Mouse (Mus musculus) frontal cortex, adult 2 months (tissue): ENCODE results near the gene Afg3l1. TPM values are rescaled to one million over a fixed set of nuclear protein-coding genes. Genes with fewer than 3 reads are reported as not detected.
"Not testable (repeated sequence)": the region's sequence is repeated elsewhere in the genome, so short reads cannot be mapped to it uniquely, and the experiment has no call there.

ENCODE experiments used
- DNase-seq, 2 experiments: peaks; one replicate each; pipeline ENCODE4 v3.0.0; 2022; ENCODE audit warnings: low spot score in 1 of 2; ENCODE audit errors: extremely low spot score in 1 of 2
- polyA plus RNA-seq: library from polyadenylated mRNA; depleted of rRNA; stranded (reverse); fragments of >200 nt; gene quantifications from 2 replicates; pipeline ENCODE4 v1.2.3, GENCODE M21; 2012

Afg3l1 gene
- polyA plus RNA-seq, 1 experiment: 26.3 TPM

DNA sequence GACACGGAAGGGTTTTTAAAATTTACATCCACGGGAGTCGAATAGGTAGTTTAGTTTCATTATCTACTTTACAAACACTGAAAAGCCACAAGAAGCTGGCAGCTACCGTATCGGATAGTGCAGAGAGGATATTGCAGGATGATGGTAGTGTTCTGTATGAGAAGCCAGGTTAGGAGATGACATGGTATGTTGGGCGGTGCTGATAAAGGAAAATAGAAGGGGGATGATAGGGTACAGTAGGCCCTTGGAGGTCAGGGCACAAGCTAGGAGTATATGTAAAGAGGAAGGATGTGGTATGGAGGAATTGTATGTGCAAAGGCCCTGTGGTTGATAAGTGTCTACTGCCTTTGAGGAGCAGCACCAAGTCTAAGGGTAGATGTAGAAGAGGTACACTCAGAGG is 23.1 kb upstream of the Afg3l1 start:
- DNase-seq: no peak

DNA sequence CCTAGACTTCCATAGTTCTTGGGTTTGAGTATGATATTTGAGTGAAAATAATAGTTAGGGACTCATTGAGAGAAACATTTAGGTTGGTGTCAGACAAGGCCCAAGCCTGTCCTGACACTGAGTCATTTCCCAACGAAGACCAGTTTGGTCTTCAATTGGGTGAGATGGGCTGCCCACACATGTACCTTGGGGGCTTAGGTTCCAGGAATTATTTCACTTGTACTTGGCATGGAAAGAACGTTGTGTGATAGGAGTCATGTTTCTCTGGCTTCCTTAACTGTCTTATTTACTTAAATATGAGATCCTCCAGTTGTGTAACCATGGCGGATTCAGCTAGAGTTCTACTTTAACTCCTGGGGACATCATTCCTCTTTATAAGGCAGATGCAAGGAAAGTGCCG is 14.1 kb upstream of the Afg3l1 start:
- DNase-seq: no peak

DNA sequence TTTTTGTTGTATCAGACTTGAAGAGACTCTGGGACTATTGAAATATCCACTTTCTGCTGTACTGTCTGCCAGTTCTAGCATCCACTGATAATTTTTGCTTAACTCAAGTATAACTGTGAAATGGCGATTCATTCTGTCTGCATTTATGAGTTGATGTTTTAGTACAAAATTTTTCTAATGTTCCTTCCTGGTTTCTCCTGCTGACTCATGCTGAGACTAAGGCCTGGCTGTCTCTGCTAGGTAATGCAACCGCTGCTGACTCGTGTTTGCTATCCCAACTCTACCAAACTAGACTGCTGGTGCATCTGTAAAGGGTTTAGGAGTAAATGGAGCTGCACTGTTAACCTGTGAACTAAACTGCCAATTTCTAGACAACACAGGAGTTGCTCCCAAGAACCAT is 10.2 kb upstream of the Afg3l1 start:
- no peak for DNase-seq

DNA sequence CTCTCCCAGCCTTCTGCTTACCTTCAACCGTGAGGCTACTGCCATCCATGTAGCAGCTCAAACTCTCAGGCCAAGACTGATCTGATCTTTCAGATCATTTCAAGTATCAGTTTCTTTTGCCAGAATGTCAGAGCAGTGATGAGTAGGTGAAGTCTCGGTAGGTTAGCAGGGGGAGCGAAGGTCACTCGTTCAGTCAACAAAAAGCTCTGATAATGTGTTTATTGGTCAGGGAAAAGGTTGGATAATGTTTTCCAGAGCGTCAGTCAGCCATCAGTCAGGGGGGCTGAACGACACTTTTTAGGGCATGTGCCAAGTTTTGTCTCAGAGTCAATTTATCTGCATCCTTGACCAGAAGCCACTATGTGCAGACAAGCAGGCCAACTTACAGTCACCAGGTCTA is 4.7 kb upstream of the Afg3l1 start:
- DNase-seq: not testable (repeated sequence)

DNA sequence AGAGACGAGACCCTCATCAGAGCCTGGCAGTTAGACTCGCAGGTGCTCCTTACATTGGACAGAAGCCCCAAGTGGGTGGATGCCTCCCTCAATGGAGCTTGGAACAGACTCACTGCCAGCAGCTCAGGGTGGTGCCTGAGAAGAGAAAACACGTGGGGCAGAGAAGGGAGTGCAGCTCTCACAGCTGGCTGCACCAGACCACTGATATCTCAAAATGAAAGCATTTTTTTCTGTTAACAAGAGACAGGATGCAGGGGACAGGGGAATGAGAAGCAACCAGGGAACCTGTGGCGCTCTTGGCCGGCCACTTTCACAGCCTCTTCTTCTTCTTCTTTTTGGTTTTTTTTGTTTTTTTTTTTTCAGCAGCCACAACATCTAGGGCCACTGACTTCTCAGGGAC is 3.2 kb upstream of the Afg3l1 start:
- DNase-seq: not testable (repeated sequence)

DNA sequence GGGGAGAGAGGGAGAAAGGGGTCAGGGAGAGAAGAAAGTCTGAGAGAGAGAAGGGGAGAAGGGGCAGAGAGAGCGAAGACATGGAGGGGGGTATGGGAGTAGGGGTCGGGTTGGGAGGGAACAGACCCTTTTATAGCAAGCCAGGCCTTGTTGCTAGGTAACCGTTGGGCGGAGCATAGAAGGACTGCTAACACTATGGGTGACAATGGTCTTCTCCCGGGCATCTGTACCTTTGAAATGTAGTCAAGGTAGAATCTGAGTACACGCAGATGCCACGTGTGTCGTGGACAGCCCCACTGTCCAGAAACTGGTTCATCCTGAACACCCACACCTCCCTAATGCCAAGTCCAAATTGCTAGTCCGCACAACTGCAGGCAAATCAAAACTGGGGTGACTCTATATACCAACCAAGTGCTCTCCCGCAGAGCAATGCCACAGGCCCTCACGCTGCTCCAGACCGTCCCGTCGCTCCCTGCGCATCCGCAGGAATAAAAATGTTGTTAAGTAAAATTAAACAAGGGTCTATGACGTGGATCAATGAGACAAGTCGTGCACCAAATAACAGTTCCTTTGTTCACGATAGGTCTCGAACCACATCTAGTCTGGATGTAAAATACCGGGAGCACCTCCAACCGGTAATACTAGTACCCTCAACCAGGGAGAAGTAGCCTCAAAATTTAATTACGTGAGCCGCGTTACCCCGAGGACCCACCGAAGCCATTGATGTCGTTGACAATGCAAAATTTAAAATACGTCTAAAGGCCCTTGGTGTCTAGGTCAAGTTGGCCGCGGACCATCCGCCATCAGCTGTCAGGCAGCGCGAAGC is 579 bp upstream of the Afg3l1 start:
- peak in 1 of 2 experiments; percentile 33 for DNase-seq

DNA sequence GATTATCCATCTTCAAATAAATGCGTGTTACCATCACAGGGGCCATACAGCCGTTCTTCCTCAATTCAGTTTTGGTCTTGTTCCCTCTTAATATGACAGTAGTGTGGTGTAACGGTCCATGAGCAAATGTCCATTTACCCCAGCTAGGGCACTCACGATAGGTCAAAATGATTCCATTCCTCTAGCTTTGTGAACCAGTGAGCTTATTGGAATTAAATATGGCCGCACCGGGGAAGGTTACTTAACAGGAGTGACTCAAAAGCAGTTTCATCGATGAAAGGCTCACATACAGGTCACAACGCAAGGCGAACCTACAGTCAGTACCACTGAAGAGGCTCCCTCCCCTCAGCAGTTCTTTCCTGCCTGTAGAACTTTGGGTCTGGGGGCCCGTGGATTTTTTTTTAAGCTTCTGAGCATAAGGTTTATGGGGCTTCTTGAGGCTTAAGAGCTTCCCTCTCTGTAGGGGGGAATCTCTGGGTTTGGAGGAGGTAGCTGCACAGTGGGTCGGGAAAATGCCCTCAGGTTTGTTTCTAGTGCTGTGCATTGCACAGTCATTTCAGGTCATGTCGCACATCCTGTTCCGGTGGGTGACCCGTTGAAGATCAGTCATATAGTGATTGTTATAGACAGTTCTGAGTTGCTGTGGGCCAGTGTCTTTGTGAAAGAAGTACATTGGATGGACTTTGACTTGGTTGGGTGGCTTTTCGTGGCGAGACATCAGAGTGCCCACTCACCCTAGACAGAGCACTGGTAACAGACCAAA is 934 bp downstream of the Afg3l1 start:
- peak in 1 of 2 experiments; percentile 36 for DNase-seq

DNA sequence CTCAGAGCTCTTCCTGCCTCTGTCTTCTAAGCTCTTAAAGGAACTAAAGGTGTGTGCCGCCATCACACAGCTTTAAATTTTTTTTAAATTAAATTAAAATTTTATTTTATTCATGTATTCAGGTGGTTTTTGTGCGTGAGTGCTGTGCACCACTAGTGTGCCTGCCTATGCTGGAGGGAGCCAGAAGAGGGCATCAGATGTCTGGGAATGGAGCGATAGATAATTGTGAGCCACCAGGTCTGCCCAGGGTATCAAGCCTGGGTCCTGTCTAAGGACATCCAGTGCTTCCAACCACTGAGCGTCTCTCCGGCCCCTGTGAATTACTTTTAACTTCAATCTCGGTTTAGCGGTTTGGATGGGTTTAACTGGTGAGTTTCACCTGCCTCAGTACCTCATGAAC is 4.9 kb downstream of the Afg3l1 start:
- DNase-seq: no peak

DNA sequence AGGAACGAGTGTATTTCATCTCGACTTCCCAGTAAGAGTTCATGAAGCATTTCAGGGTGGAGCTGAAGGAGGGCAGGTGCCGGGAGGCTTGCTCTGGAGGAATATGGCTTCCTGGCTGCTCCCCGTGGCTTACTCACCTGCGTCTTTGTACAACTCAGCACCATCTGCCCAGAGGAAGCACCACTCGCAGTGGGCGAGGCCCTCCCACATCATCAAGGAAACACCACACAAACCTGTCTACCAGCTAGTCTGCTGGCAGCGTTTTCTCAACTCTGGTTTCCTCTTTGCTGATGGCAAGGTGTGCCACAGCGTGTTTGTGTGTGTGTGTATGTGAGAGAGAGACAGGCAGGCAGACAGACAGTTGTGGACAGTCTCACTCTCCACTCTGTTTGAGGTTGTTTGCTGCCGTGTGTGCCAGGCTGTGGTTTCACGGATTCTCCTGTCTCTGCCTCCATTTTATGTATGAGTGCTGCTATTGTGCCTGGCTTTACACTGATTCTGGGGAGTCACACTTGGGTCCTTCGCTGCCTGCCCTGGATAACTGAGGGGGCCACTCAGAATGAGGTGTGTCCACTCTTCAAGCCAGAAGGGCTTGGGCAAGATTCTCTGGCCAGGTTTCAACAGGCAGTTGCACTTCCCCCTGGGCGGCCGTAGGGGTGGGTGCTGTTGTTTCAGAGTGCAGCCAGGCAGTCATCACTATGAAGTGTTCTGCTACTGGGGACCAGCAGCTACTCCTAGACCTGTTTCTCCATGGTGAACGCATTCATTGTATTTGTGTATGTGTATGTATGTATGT is 13.8 kb downstream of the Afg3l1 start:
- no peak for DNase-seq

DNA sequence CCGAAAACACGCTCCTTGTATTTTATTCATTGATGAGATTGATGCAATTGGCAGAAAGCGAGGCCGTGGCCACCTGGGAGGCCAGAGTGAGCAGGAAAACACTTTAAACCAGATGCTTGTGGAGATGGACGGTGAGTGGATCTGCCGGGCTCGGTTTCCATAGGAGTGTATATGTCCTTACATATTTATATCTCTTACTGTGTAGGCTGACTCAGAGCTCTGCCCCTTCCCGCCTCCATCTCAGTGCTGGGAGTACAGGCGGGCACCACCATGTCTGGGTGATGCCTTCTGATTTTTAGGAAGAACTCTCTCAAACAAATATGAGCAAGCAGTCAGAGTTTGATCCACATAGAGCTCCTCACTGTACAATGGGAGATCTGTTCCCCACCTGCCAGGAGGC is 15.2 kb downstream of the Afg3l1 start:
- DNase-seq: no peak

DNA sequence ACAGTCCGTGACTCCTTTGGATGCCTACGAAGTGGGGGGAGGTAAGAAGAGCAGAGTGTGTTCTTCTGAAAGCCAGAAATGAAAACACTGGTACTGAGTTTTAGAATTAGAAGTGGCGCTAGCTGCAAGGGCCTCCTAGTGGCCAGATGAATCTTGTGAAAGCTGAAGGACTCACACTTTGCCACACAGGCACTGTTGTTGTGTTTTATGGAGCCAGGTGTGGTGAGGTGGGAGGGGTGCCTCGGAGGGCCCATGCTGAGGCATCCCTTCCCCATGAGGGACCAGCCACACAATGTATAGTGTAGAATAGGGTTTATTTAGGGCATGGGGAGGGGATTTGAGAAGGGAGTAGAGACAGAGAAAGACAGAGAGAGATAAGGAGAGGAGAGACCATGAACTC is 20.0 kb downstream of the Afg3l1 start:
- DNase-seq: no peak

DNA sequence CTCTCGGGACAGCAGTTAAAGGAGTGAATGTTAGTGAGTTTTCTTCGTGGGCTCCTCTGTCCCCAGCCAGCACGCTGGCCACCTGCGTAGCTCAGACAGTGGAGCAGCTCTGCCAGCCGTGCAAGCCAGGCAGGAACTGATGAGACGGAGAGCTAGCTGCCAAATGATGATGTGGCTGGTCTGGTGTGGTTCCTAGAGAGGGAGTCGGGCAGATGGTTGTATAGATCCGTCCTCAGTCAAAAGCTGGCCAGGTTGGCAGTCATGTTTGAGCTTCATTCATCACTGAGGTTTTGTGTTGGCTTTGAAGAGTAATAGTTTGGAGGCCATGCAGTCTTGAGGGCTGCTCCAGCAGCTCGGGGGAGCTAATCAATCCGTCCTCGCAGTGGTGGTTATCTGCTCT is 21.3 kb downstream of the Afg3l1 start:
- DNase-seq: no peak

DNA sequence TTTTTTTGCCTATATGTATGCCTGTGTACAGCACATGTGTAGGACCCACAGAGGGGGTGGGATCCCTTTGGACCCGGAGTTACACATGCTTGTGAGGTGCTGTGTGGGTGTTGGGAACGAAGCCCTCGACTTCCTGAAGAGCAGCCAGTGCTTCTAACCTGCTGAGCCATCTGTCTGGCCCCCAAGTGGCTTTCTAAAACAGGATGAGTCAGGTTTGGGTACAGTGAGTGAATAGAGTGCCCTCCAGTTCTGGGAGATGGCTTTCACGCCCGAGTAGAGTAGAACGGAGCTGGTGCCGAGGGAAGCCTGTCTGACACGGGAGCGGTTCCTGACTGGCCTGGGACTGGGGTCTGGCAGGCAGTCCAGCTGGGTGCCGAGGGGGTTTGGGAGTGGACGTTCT is 21.9 kb downstream of the Afg3l1 start:
- DNase-seq: peak in 1 of 2 experiments; percentile 36

DNA sequence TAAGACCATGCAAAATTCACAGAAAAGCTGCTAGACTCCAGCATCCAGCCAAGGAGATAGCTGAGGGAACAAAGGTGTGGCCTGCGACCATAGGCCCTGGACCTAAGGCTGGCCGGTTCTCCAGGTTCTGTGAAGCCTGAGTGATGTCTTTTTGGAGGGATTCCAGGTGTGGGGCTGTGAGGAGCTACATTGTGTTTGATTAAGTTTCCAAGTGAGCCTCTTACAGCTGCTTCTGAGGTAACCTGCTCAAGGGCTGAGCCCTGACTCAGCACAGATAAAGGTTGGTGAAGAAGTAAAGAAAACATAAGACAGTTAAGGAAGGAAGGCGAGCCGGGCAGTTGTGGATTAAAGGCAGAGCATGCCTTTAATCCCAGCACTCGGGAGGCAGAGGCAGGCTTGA is 24.5 kb downstream of the Afg3l1 start:
- DNase-seq: no peak

DNA sequence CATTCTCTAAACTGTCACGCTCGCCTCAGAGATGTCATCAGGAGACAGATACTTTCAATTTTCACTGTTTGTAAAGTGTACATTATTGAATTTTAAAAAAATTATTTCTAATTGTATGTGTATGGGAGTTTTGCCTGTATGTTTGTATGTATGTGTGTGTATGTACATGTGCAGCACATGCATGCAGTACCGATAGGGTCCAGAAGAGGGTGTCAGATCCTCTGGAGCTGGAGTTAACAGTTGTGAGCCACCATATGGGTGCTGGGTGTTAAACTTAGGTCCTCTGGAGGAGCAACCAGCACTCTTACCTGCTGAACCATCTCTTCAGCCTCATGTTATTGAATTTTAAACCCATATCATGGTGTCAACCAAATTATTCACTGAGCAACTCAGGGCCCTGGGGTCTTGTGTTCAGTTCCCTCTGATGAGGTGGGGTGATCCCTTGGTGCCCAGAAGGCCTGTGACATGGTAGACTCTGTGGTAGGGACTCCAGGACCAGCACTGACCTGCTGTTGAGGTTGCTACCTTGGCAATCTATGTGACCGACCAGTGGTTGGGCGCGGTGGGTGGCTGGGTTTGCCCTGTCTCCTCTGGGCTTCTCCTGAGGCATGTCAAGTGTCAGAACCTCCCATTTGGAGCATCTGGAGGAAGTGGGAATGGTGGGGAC is 26.2 kb downstream of the Afg3l1 start:
- DNase-seq: no peak

DNA sequence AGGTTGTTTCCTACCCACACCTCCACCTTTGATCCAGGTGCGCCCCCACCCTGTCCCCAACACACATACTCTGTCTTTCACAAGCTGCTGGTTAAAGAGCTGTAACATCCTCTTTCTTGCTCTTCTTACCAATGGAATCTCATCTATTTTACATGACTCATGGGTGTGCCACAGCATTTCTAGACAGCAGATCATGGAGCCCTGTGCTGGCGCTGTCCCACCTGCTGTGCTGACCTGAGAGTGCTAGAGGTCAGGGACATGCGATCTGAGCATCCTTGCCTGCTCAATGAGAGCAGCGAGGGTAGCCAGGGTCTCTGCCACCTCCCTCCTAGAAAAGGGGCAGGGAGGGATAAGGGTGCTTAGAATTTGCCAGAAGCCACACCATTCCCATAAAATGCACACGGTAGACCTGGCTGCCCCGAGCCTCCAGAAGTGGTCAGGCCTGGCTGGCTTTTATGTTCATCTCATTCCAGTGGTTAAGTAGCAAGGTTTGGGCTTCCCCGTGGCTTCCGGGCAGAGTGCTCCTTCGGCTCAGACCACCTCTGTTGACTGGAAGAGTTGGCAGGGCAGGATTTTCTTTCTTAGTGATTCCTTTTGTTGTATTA is 27.0 kb downstream of the Afg3l1 start:
- DNase-seq: no peak

DNA sequence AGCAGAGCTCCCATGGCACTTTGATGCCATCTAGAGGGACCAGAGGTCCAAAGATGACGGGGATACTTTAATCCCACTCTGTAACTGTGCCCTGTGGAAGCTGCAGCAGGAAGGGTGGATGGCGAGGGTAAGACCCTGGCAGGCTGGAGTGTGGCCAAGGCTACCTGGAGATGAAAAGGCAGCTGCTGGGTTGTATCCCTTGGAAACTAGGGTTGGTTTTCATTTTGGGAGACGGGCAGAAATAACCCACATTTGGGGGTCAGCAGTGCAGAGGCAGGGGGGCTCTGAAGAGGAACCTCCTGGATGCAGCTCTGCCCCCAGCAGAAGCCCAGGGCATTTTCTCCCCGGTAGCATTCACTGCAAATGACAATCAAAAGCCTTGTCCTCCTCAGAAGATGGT is 27.6 kb downstream of the Afg3l1 start:
- DNase-seq: no peak

DNA sequence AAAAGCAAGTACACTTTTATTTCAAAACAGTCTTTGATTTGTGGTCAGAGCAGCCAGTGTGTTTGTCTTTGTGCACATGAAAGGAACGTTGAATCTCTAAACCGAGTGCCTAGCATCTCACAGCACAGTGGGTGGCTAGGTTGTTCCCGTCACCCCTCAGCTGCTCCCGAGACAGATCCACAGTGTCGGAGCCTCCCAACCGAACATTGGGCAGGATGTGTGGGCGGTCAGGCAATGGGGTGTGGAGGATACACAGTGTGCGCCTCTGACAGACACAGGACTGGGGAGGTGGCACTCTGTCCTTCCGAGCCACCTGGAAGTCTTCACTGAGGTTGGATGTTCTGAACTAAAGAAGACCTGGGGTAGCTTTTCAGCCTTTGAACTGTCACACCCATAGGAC is 28.0 kb downstream of the Afg3l1 start:
- no peak for DNase-seq

DNA sequence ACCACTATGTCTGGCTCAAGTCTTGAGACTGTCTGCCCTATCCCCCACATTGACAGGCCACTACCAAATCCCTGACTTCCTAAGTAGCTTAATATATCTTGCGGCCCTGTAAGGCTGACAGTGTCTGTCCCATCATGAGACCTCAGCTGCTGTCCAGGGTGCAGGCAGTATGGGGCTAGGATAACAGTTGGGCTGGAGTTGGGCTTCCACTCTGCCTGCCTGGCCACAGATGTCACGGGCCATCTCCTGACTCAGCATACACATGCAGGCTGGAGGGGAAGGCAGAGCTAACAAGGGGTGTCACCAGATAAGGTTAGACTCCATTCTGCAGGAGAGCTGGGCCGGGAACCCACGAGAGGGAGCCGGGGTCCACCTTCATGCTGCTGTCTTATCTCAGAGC is 29.4 kb downstream of the Afg3l1 start:
- no peak for DNase-seq

DNA sequence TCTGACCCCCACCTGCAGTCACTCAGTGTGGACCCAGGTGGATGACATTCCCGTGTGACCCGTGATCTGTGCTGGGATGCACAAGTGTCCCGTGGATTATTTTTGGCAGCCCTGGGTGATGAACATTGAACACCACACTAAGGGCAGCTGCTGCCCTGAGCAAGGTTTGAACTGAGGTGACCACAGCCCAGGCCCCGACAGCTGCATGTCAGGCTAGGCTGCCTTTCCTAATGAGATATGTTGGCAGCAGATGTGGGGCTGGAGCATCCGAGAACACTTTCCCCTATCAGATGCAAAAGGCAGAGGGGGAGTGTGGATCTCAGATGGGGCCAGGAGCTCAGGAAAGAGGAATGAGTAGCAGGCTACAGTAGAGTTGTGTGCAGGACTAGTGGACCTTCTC is 33.1 kb downstream of the Afg3l1 start:
- DNase-seq: no peak
